Mouse (Mus musculus) megakaryocyte, embryonic 14.5 days (primary cell): ENCODE measurements at regions not wholly inside any gene's neighbourhood (a gene's known extent, or its start where the extent isn't known, plus 50 kb on each side); places are given as distances from the start of the nearest gene placed in this dataset.
"Not testable (repeated sequence)": the region's sequence is repeated elsewhere in the genome, so short reads cannot be mapped to it uniquely, and the experiment has no call there.

Experiments used
- H3K27me3 ChIP-seq: replicated peaks from 2 replicates; pipeline ENCODE3; 2012; ENCODE audit warnings: inconsistent platforms
- H3K36me3 ChIP-seq: replicated peaks from 2 replicates; pipeline ENCODE3; 2012; ENCODE audit warnings: low read length, inconsistent platforms, mixed read lengths
- H3K4me1 ChIP-seq: 2 replicates; pipeline ENCODE4 v1.6.1; 2012; ENCODE audit warnings: inconsistent platforms
- H3K4me3 ChIP-seq: replicated peaks from 2 replicates; pipeline ENCODE3; 2012; ENCODE audit warnings: moderate library complexity, mild to moderate bottlenecking, inconsistent platforms
- H3K9me3 ChIP-seq: 2 replicates; pipeline ENCODE4 v1.6.1; 2012; ENCODE audit warnings: inconsistent platforms
- FLI1 ChIP-seq: IDR thresholded peaks from 2 replicates; pipeline ENCODE4 v1.6.1; 2012; ENCODE audit warnings: low read length, inconsistent platforms, mixed read lengths
- GATA1 ChIP-seq: IDR thresholded peaks from 3 replicates; pipeline ENCODE4 v1.6.1; 2012; ENCODE audit warnings: mixed read lengths, low read length, inconsistent platforms, borderline replicate concordance

DNA sequence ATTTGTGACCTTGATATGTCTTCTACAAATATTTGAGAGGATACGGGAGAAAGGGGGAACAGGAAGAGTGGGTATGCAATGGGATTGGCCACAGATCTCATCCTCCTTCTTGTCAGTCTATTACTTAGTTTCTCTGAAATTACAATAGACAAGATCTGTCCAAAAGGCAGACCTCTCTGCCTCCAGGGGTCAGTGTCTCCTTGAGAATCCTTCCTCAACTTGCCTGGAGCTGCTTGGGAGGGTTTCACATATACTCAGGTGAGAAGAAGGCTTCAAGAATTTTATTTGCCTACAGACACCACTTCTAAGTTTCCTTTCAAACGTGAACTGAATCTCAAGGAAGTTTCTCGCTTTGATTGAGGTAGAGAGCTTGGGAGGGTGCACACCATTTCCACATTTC lies 575.0 kb upstream of the Fam241a start:
- no peaks in the 10 kb centered on the region for H3K36me3 ChIP-seq
- TF ChIP-seq GATA1 (no peak), FLI1 (no peak)
- H3K27me3 ChIP-seq = no peaks in the 10 kb centered on the region
- 0 out of 2 replicates have a peak, but pooled peaks cover 3% of the 10 kb centered on the region for H3K9me3 ChIP-seq
- H3K4me1 ChIP-seq = no peaks in the 10 kb centered on the region
- H3K4me3 ChIP-seq = no peak overlapping the region

DNA sequence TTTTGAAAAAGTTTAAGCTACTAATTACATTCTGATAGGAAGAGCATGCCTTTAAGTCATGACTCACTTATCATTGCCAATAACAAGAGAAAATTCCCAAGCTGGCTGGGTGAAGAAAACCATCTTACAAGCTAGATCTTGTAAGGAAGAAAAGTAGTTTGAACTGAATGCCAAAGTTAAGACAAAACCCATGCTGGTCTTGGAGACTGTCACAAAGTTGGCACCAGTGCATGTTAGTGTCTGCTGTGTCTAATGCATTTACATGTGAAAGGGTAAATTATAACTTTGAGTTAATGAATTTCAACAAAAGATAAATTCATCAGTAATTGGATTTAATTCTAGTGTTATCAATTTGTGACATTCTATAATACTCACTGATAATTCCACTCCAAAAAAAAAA lies 533.6 kb upstream of the Fam241a start:
- no peak for TF ChIP-seq GATA1
- TF ChIP-seq FLI1 = no peak
- Histone ChIP-seq H3K4me3 (no peak overlapping the region), H3K27me3 (no peaks in the 10 kb centered on the region), H3K36me3 (no peaks in the 10 kb centered on the region), H3K4me1 (no peaks in the 10 kb centered on the region), H3K9me3 (peaks cover 7% of the 10 kb centered on the region; the same call in 1 of the 2 replicates)

DNA sequence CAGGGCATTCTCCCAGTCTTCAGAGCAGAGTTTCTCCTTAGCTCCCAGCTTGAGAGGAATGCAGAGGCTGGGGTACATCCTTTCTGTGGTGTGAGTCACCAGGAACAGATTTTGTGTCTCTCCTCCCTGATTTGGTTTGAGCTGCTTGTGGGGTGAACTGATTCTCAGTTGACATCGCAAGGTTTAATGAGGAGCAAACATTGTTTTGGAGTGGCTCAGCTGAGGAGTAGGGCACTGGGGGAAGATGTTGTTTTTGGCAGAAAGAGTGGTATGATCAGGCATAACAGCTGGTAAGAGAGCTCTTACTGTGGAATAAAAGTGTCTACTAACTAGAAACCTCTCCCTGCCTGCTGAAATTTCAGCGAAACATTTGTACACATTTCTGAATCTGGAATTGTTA lies 519.4 kb upstream of the Fam241a start:
- TF ChIP-seq GATA1 = no peak
- no peak for TF ChIP-seq FLI1
- Histone ChIP-seq H3K4me3 (no peak overlapping the region), H3K9me3 (peaks cover 7% of the 10 kb centered on the region), H3K27me3 (no peaks in the 10 kb centered on the region), H3K4me1 (no peaks in the 10 kb centered on the region), H3K36me3 (no peaks in the 10 kb centered on the region)

DNA sequence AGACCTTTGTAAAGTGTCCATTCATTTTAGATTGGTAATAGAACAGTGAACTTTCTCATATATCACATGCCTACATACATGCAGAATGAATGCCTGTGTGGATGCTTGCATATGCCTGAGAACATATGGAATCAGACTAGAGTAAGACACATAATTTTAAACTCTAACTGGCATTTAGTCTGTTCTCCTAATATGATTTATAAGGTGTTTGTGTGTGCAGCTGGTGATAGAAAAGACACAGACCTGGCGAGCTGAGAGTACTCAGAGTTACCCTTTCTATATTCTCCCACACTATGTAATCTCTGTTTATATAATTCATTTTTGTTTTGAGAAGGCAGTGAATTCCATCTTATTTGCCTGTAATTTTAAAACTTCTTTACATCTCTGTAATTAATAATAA lies 517.4 kb upstream of the Fam241a start:
- Histone ChIP-seq H3K9me3 (peaks cover 11% of the 10 kb centered on the region), H3K27me3 (no peaks in the 10 kb centered on the region), H3K4me1 (no peaks in the 10 kb centered on the region), H3K36me3 (no peaks in the 10 kb centered on the region), H3K4me3 (no peak overlapping the region)
- no peak for TF ChIP-seq FLI1
- TF ChIP-seq GATA1 = no peak

DNA sequence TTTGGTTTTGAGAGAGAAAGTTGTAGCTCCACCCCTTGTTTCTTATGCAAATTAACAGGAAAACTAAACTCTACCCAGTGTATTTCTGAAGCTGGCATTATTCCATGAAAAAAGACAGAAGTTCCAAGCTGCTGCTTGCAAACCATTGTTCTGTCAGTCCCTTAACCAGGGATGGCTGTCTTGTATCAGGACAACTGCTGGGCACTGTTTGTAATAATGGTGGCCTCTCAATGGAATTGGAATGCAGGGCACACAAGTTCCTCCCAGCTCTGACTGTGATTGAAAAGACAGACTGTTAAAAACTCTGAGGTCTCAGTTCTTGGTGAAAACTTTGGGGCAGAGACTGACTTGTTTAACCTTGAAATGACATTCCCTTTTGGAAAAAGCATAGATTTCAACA lies 516.0 kb upstream of the Fam241a start:
- TF ChIP-seq FLI1 (no peak), GATA1 (no peak)
- H3K9me3 ChIP-seq = peaks cover 9% of the 10 kb centered on the region
- H3K36me3 ChIP-seq = no peaks in the 10 kb centered on the region
- H3K27me3 ChIP-seq = no peaks in the 10 kb centered on the region
- no peak overlapping the region for H3K4me3 ChIP-seq
- no peaks in the 10 kb centered on the region for H3K4me1 ChIP-seq

- TF ChIP-seq GATA1 (no peak), FLI1 (no peak)
- no peaks in the 10 kb centered on the region for H3K9me3 ChIP-seq
- no peaks in the 10 kb centered on the region for H3K4me1 ChIP-seq
- no peaks in the 10 kb centered on the region for H3K27me3 ChIP-seq
- H3K4me3 ChIP-seq = no peak overlapping the region
- no peaks in the 10 kb centered on the region for H3K36me3 ChIP-seq
These were observed 498.7 kb upstream of the Fam241a start for GRCm38 (mm10) chr3:128394805-128395204.

GRCm38 (mm10) chr3:128380579-128380978 lies 484.5 kb upstream of the Fam241a start:
- Histone ChIP-seq H3K4me1 (no peaks in the 10 kb centered on the region), H3K4me3 (no peak overlapping the region), H3K9me3 (peaks cover 8% of the 10 kb centered on the region; the same call in 1 of the 2 replicates), H3K36me3 (no peaks in the 10 kb centered on the region), H3K27me3 (no peaks in the 10 kb centered on the region)
- no peak for TF ChIP-seq GATA1
- TF ChIP-seq FLI1 = no peak

GRCm38 (mm10) chr3:128369521-128370127 lies 473.5 kb upstream of the Fam241a start:
- no peaks in the 10 kb centered on the region for H3K4me1 ChIP-seq
- peaks cover 8% of the 10 kb centered on the region for H3K9me3 ChIP-seq
- TF ChIP-seq GATA1 = no peak
- no peak for TF ChIP-seq FLI1
- no peaks in the 10 kb centered on the region for H3K27me3 ChIP-seq
- H3K4me3 ChIP-seq = no peak overlapping the region
- no peaks in the 10 kb centered on the region for H3K36me3 ChIP-seq

- no peaks in the 10 kb centered on the region for H3K9me3 ChIP-seq
- no peaks in the 10 kb centered on the region for H3K4me1 ChIP-seq
- H3K27me3 ChIP-seq = no peaks in the 10 kb centered on the region
- H3K36me3 ChIP-seq = no peaks in the 10 kb centered on the region
- no peak overlapping the region for H3K4me3 ChIP-seq
- TF ChIP-seq GATA1 (no peak), FLI1 (no peak)
These were observed 466.2 kb upstream of the Fam241a start for GRCm38 (mm10) chr3:128362310-128362709.

- not testable (repeated sequence) for H3K4me1 ChIP-seq, H3K36me3 ChIP-seq, H3K4me3 ChIP-seq, H3K27me3 ChIP-seq, H3K9me3 ChIP-seq
These were observed 453.0 kb upstream of the Fam241a start for GRCm38 (mm10) chr3:128349123-128349522.

DNA sequence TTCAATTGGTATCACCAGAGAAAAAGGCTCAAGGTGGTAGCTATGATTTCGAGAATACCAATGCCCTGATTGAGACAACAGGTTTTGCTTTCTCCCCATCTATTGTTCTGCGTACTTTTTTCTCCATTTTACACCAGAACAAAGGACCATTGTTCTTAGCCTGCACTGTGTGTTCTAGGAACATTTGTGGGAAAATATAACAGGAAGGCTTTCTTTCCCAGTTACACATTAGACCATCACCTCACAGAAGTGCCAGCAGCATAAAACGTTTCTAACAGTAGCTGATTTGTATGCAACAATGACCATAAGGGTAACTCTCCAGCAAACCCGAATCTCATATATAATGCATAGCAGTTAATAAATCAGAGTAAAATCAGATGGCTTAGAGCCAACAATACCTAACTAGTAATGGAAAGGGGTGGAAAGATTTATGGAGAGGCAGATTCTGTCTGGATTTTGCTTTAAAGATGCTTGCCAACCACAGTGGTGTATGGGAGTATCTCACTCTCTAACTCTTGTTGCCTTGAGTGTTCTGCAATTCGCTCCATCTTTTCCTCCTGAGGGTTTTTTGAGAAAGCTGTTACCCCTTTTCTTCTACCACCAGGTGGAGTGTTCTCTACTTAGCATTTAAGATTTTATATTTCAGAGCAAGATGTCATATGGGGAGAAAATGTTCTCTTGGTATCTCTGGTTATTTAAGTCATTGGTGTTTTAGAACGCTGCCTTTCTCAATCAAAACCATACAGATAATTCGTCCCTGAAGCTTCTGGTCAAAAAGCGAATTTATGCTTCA lies 451.9 kb upstream of the Fam241a start:
- TF ChIP-seq GATA1 (no peak), FLI1 (no peak)
- Histone ChIP-seq H3K4me3 (no peak overlapping the region), H3K4me1 (no peaks in the 10 kb centered on the region), H3K9me3 (0 out of 2 replicates have a peak, but pooled peaks cover 3% of the 10 kb centered on the region), H3K36me3 (no peaks in the 10 kb centered on the region), H3K27me3 (no peaks in the 10 kb centered on the region)
